Mouse (Mus musculus): ENCODE measurements around the gene Csf3r. TPM values are rescaled to one million over a fixed set of nuclear protein-coding genes. Genes with fewer than 3 reads are reported as not detected.

The Csf3r gene
- polyA plus RNA-seq, 1 experiment, result 2.0 TPM

Other genes with a start within 250 kb of the Csf3r start
- 35.8 and 48.3 TPM in 2 replicates for gene Mrps15, start 22.4 kb downstream of the Csf3r start, polyA plus RNA-seq (2012; rRNA removed)
- 1.1 TPM in 2 replicates for gene Oscp1, start 34.0 kb downstream of the Csf3r start, polyA plus RNA-seq (2012; rRNA removed)
- gene Lsm10, start 72.1 kb downstream of the Csf3r start, polyA plus RNA-seq (2012; rRNA removed), result 30.7 and 31.3 TPM in 2 replicates
- 24.4 and 24.6 TPM in 2 replicates for gene Stk40, start 79.4 kb downstream of the Csf3r start, polyA plus RNA-seq (2012; rRNA removed)
- 21.2 and 24.3 TPM in 2 replicates for gene Eva1b, start 123.2 kb downstream of the Csf3r start, polyA plus RNA-seq (2012; rRNA removed)
- gene Sh3d21, start 138.9 kb downstream of the Csf3r start, polyA plus RNA-seq (2012; rRNA removed), result 2.4 and 5.0 TPM in 2 replicates
- 35.4 and 48.1 TPM in 2 replicates for gene Thrap3, start 178.2 kb downstream of the Csf3r start, polyA plus RNA-seq (2012; rRNA removed)
- 26.5 and 28.4 TPM in 2 replicates for gene Map7d1, start 231.8 kb downstream of the Csf3r start, polyA plus RNA-seq (2012; rRNA removed)
- 42.3 and 44.3 TPM in 2 replicates for gene Trappc3, start 237.8 kb downstream of the Csf3r start, polyA plus RNA-seq (2012; rRNA removed)

Data from large intestine, adult 2 months (tissue).